9 mouse cellular contexts compared by ENCODE assay signal in the genomic region with DNA sequence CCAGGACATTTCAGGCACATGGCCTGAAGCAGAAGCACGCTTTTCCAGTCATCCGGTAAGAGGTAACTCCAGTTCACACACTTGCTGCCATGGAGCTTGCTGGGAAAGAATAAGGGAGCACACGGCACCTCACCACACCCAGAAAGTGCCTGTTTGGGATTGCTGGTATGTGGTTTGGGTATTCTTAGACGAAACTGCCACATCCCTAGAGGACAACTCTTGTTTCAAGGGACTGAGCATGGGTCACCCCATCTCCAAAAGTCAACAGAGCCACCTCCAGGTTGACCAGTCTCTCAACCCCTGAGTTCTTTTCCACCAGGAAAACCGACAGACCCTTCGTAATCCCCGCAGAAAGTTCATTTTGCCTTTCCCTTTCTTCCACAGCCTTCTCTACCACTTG. TPM values are rescaled to one million over a fixed set of nuclear protein-coding genes. Genes with fewer than 3 reads are reported as not detected.
DNase-seq lines count a peak whose midpoint lies in the region; ATAC-seq lines count a peak whose summit lies in the region.
"Had no signal": no experiment of that assay in that cellular context is flagged by ENCODE, and none has a peak within 500 bp of the region (broad histone marks: within the 10 kb centered on the region; RNA-seq: fewer than 3 reads in every experiment).

No protein-coding gene starts in this region.

- WGBS in liver, embryonic 11.5 days, result 50% methylated on average over 7 of the region's 7 CpGs
- WGBS in embryonic facial prominence, embryonic 13.5 days, result 8% methylated on average over 7 of the region's 7 CpGs
- 12% methylated on average over 7 of the region's 7 CpGs for WGBS in hindbrain, embryonic 14.5 days
- 13% methylated on average over 7 of the region's 7 CpGs for whole genome bisulfite sequencing in neural tube, embryonic 13.5 days

- no peak overlapping the region for H3K9ac ChIP-seq in liver, embryonic 11.5 days (ENCODE audit: low read depth, low read length)
- H3K9ac ChIP-seq in embryonic facial prominence, embryonic 13.5 days, result peak overlapping the region; percentile 100
- H3K9ac ChIP-seq in hindbrain, embryonic 14.5 days, result peak overlapping the region; percentile 79
- peak overlapping the region; percentile 95 for H3K9ac ChIP-seq in neural tube, embryonic 13.5 days

- no peak for DNase-seq in liver, embryonic 11.5 days (ENCODE audit: low spot score)
- DNase-seq in liver, result no peak
- DNase-seq in hindbrain, embryonic 14.5 days (ENCODE audit: low spot score), result no peak
- no peak for DNase-seq in spleen, postnatal 4 days (ENCODE audit: low spot score in 2 of 2)
- no peak for DNase-seq in urinary bladder, postnatal 10 days (ENCODE audit: low spot score)
- DNase-seq in left cerebral cortex, postnatal 25 days (ENCODE audit: low spot score in 2 of 2), result no peak

- no peaks in the 10 kb centered on the region for H3K36me3 ChIP-seq in liver, embryonic 11.5 days (ENCODE audit: control insufficient read depth, insufficient read depth, low read length)
- H3K36me3 ChIP-seq in embryonic facial prominence, embryonic 13.5 days, result peaks cover 4% of the 10 kb centered on the region
- no peaks in the 10 kb centered on the region for H3K36me3 ChIP-seq in hindbrain, embryonic 14.5 days (replicated peaks; ENCODE audit: control insufficient read depth, insufficient read depth)
- H3K36me3 ChIP-seq in neural tube, embryonic 13.5 days, result no peaks in the 10 kb centered on the region

- H3K9me3 ChIP-seq in liver, embryonic 11.5 days (ENCODE audit: control insufficient read depth, low read length), result no peaks in the 10 kb centered on the region
- H3K9me3 ChIP-seq in embryonic facial prominence, embryonic 13.5 days, result no peaks in the 10 kb centered on the region
- H3K9me3 ChIP-seq in hindbrain, embryonic 14.5 days (ENCODE audit: control insufficient read depth, low read length), result no peaks in the 10 kb centered on the region
- no peaks in the 10 kb centered on the region for H3K9me3 ChIP-seq in neural tube, embryonic 13.5 days

- intact Hi-C loops in left cerebral cortex, postnatal 25 days (cut with DNase I), result loop anchor here (5.0 kb wide), 2 partner anchors 45 to 65 kb away; no protein-coding TSS in a partner anchor

- ATAC-seq in liver, embryonic 11.5 days (replicated peaks; ENCODE audit: low FRiP score), result no peak
- no peak for ATAC-seq in embryonic facial prominence, embryonic 13.5 days (ENCODE audit: insufficient number of reproducible peaks, insufficient read depth, low FRiP score, low TSS enrichment, low read depth)
- ATAC-seq in hindbrain, embryonic 14.5 days (ENCODE audit: low FRiP score), result no peak
- no peak for ATAC-seq in neural tube, embryonic 13.5 days (ENCODE audit: low read depth)

- no peak overlapping the region for H3K27ac ChIP-seq in liver, embryonic 11.5 days (ENCODE audit: low read depth, low read length)
- H3K27ac ChIP-seq in embryonic facial prominence, embryonic 13.5 days, result peak overlapping the region; percentile 99
- peak overlapping the region; percentile 81; the same call in 1 of the 2 replicates for H3K27ac ChIP-seq in hindbrain, embryonic 14.5 days
- peak overlapping the region; percentile 87 for H3K27ac ChIP-seq in neural tube, embryonic 13.5 days (replicated peaks)

- H3K4me1 ChIP-seq in liver, embryonic 11.5 days (replicated peaks; ENCODE audit: control insufficient read depth, insufficient read depth, low read length), result no peaks in the 10 kb centered on the region
- H3K4me1 ChIP-seq in embryonic facial prominence, embryonic 13.5 days, result peaks cover 64% of the 10 kb centered on the region
- H3K4me1 ChIP-seq in hindbrain, embryonic 14.5 days (replicated peaks; ENCODE audit: control insufficient read depth, insufficient read depth, low read length), result peaks cover 24% of the 10 kb centered on the region
- H3K4me1 ChIP-seq in neural tube, embryonic 13.5 days (replicated peaks), result peaks cover 54% of the 10 kb centered on the region

- peak overlapping the region; percentile 88 for H3K4me2 ChIP-seq in liver, embryonic 11.5 days
- H3K4me2 ChIP-seq in embryonic facial prominence, embryonic 13.5 days, result peak overlapping the region; percentile 72
- H3K4me2 ChIP-seq in hindbrain, embryonic 14.5 days (replicated peaks), result peak overlapping the region; percentile 88
- peak overlapping the region; percentile 77 for H3K4me2 ChIP-seq in neural tube, embryonic 13.5 days

- peak overlapping the region; percentile 62 for H3K4me3 ChIP-seq in liver, embryonic 11.5 days (ENCODE audit: low read depth, low read length)
- H3K4me3 ChIP-seq in embryonic facial prominence, embryonic 13.5 days, result peak overlapping the region; percentile 99
- peak overlapping the region; percentile 65 for H3K4me3 ChIP-seq in hindbrain, embryonic 14.5 days (replicated peaks; ENCODE audit: low read length)
- peak overlapping the region; percentile 69 for H3K4me3 ChIP-seq in neural tube, embryonic 13.5 days

- peaks cover 38% of the 10 kb centered on the region for H3K27me3 ChIP-seq in liver, embryonic 11.5 days (replicated peaks; ENCODE audit: control insufficient read depth, insufficient read depth, low read length)
- no peaks in the 10 kb centered on the region for H3K27me3 ChIP-seq in embryonic facial prominence, embryonic 13.5 days
- no peaks in the 10 kb centered on the region for H3K27me3 ChIP-seq in hindbrain, embryonic 14.5 days (ENCODE audit: control insufficient read depth, insufficient read depth, low read length)
- no peaks in the 10 kb centered on the region for H3K27me3 ChIP-seq in neural tube, embryonic 13.5 days

RNA-seq across cellular contexts. Expression of a gene that starts 1.6 kb away (rescaled TPM):
- 3.6 and 4.7 TPM in 2 replicates for polyA plus RNA-seq in liver, embryonic 11.5 days (2014; fragmentation: Nextera tagmentation; extraction: Ambion mirVana)
- polyA plus RNA-seq in embryonic facial prominence, embryonic 13.5 days (2015; fragmentation: Nextera tagmentation; extraction: Ambion mirVana), result 51.1 and 53.9 TPM in 2 replicates
- 10.1 and 11.8 TPM in 2 replicates for polyA plus RNA-seq in hindbrain, embryonic 14.5 days (2014; fragmentation: Nextera tagmentation; extraction: Ambion mirVana)
- polyA plus RNA-seq in neural tube, embryonic 13.5 days (2015; fragmentation: Nextera tagmentation; extraction: Ambion mirVana), result 11.5 and 14.4 TPM in 2 replicates
- 10 to 100 TPM; 19.9 TPM for total RNA-seq in left cerebral cortex, postnatal 25 days (2021)
- total RNA-seq: neutrophil, adult 5-6 weeks had no signal
